Mouse (Mus musculus) hindbrain, embryonic 14.5 days (tissue): Measurements from ENCODE around the gene Slc9b1. TPM values are rescaled to one million over a fixed set of nuclear protein-coding genes. Genes with fewer than 3 reads are reported as not detected.

Experiments
- ATAC-seq: fragments of 200-750 bp; cut with Nextera tagmentation; 2 replicates; pipeline ENCODE4 v1.8.0; 2017; ENCODE audit warnings: moderate number of reproducible peaks, mild to moderate bottlenecking, moderate TSS enrichment, moderate library complexity; ENCODE audit not compliant: low FRiP score
- DNase-seq: peaks from one replicate; pipeline ENCODE4 v3.0.0-alpha.2; 2015; ENCODE audit warnings: low spot score
- H3K27ac ChIP-seq: fragments of 300-500 bp; sonication (generic); 2 replicates; pipeline ENCODE4 v1.5.1; 2014; ENCODE audit warnings: mild to moderate bottlenecking, moderate library complexity
- H3K27me3 ChIP-seq: fragments of 300-500 bp; sonication (generic); 2 replicates; pipeline ENCODE4 v1.6.1; 2014; ENCODE audit warnings: mild to moderate bottlenecking, low read length, mixed read lengths; ENCODE audit not compliant: control insufficient read depth, insufficient read depth
- H3K36me3 ChIP-seq: fragments of 300-500 bp; sonication (generic); replicated peaks from 2 replicates; pipeline ENCODE4 v1.6.1; 2014; ENCODE audit not compliant: control insufficient read depth, insufficient read depth
- H3K4me1 ChIP-seq: fragments of 300-500 bp; sonication (generic); replicated peaks from 2 replicates; pipeline ENCODE4 v1.6.1; 2014; ENCODE audit warnings: antibody characterized with exemption, low read length, mixed read lengths; ENCODE audit not compliant: control insufficient read depth, insufficient read depth
- H3K4me2 ChIP-seq: fragments of 300-500 bp; sonication (generic); replicated peaks from 2 replicates; pipeline ENCODE4 v1.6.1; 2014; ENCODE audit warnings: mild to moderate bottlenecking, moderate library complexity
- H3K4me3 ChIP-seq: fragments of 300-500 bp; sonication (generic); replicated peaks from 2 replicates; pipeline ENCODE4 v1.5.1; 2014; ENCODE audit warnings: mild to moderate bottlenecking, low read length
- H3K9ac ChIP-seq: fragments of 300-500 bp; sonication (generic); 2 replicates; pipeline ENCODE4 v1.6.1; 2014
- H3K9me3 ChIP-seq: fragments of 300-500 bp; sonication (generic); 2 replicates; pipeline ENCODE4 v1.6.1; 2016; ENCODE audit warnings: low read length; ENCODE audit not compliant: control insufficient read depth
- WGBS: fragments of 180-500 bp; shearing (Covaris S2); extraction: QIAGEN DNeasy Blood & Tissue Kit; methylation state at CpG from one replicate; pipeline ENCODE4 v1.1.7; 2014; 5-methylcytosine and 5-hydroxymethylcytosine counted together
- polyA plus RNA-seq: library from polyadenylated mRNA; unstranded; fragments of >200 nt; fragmentation: Nextera tagmentation; extraction: Ambion mirVana; gene quantifications from 2 replicates; pipeline ENCODE4 v1.2.1, GENCODE M21; 2014

Slc9b1 gene
- polyA plus RNA-seq, 1 experiment from 2014 or later, result 0.16 TPM

- DNase-seq, result no peak
- no peak overlapping the region for H3K4me2 ChIP-seq
- H3K9me3 ChIP-seq, result no peaks in the 10 kb centered on the region
- no peak overlapping the region for H3K27ac ChIP-seq
- no peaks in the 10 kb centered on the region for H3K27me3 ChIP-seq
- ATAC-seq, result no peak
- no peak overlapping the region for H3K9ac ChIP-seq
- no peaks in the 10 kb centered on the region for H3K4me1 ChIP-seq
- no peak overlapping the region for H3K4me3 ChIP-seq
- no peaks in the 10 kb centered on the region for H3K36me3 ChIP-seq
- 93% methylated on average over 9 of the region's 9 CpGs for WGBS
Observed at GRCm38 (mm10) chr3:135315720-135316425, 32.0 kb upstream of the Slc9b1 start.

- H3K36me3 ChIP-seq, result no peaks in the 10 kb centered on the region
- H3K27me3 ChIP-seq, result no peaks in the 10 kb centered on the region
- no peaks in the 10 kb centered on the region for H3K4me1 ChIP-seq
- no peaks in the 10 kb centered on the region for H3K9me3 ChIP-seq
- DNase-seq (no peak), ATAC-seq (no peak)
- no peak overlapping the region for H3K4me3 ChIP-seq
- no peak overlapping the region for H3K27ac ChIP-seq
- H3K9ac ChIP-seq, result no peak overlapping the region
- WGBS, result 84% methylated on average over 11 of the region's 11 CpGs
- H3K4me2 ChIP-seq, result no peak overlapping the region
Observed at GRCm38 (mm10) chr3:135318331-135318730, 29.5 kb upstream of the Slc9b1 start.

GRCm38 (mm10) chr3:135324354-135324753 lies 23.5 kb upstream of the Slc9b1 start:
- Histone ChIP-seq H3K27ac (no peak overlapping the region), H3K9me3 (no peaks in the 10 kb centered on the region), H3K27me3 (no peaks in the 10 kb centered on the region), H3K36me3 (no peaks in the 10 kb centered on the region), H3K4me2 (no peak overlapping the region), H3K4me3 (no peak overlapping the region), H3K9ac (no peak overlapping the region), H3K4me1 (0 out of 2 replicates have a peak, but pooled peaks cover 2% of the 10 kb centered on the region)
- 16% methylated on average over 6 of the region's 6 CpGs for WGBS
- no peak for ATAC-seq
- no peak for DNase-seq

- H3K36me3 ChIP-seq, result no peaks in the 10 kb centered on the region
- H3K27me3 ChIP-seq, result no peaks in the 10 kb centered on the region
- DNase-seq, result no peak
- no peak overlapping the region for H3K27ac ChIP-seq
- 76% methylated on average over 6 of the region's 6 CpGs for WGBS
- no peak overlapping the region for H3K4me2 ChIP-seq
- H3K4me1 ChIP-seq, result 0 out of 2 replicates have a peak, but pooled peaks cover 2% of the 10 kb centered on the region
- no peak for ATAC-seq
- no peaks in the 10 kb centered on the region for H3K9me3 ChIP-seq
- no peak overlapping the region for H3K9ac ChIP-seq
- no peak overlapping the region for H3K4me3 ChIP-seq
Observed at GRCm38 (mm10) chr3:135327176-135327575, 20.7 kb upstream of the Slc9b1 start.

GRCm38 (mm10) chr3:135327601-135328000 lies 20.2 kb upstream of the Slc9b1 start:
- H3K9ac ChIP-seq, result no peak overlapping the region
- no peak for DNase-seq
- 42% methylated on average over 2 of the region's 2 CpGs for WGBS
- no peak overlapping the region for H3K4me2 ChIP-seq
- no peak overlapping the region for H3K27ac ChIP-seq
- 0 out of 2 replicates have a peak, but pooled peaks cover 2% of the 10 kb centered on the region for H3K4me1 ChIP-seq
- no peaks in the 10 kb centered on the region for H3K27me3 ChIP-seq
- no peak overlapping the region for H3K4me3 ChIP-seq
- no peak for ATAC-seq
- no peaks in the 10 kb centered on the region for H3K36me3 ChIP-seq
- no peaks in the 10 kb centered on the region for H3K9me3 ChIP-seq

- H3K4me3 ChIP-seq, result no peak overlapping the region
- H3K36me3 ChIP-seq, result no peaks in the 10 kb centered on the region
- H3K9me3 ChIP-seq, result no peaks in the 10 kb centered on the region
- DNase-seq (peak; percentile 41), ATAC-seq (no peak)
- H3K27ac ChIP-seq, result no peak overlapping the region
- 47% methylated on average over 3 of the region's 3 CpGs for WGBS
- H3K4me1 ChIP-seq, result 0 out of 2 replicates have a peak, but pooled peaks cover 2% of the 10 kb centered on the region
- H3K9ac ChIP-seq, result no peak overlapping the region
- H3K27me3 ChIP-seq, result no peaks in the 10 kb centered on the region
- H3K4me2 ChIP-seq, result no peak overlapping the region
Observed at GRCm38 (mm10) chr3:135328560-135328959, 19.3 kb upstream of the Slc9b1 start.

GRCm38 (mm10) chr3:135332691-135333090 lies 15.1 kb upstream of the Slc9b1 start:
- ATAC-seq, result no peak

GRCm38 (mm10) chr3:135333763-135334162 lies 14.1 kb upstream of the Slc9b1 start:
- ATAC-seq, result no peak
- WGBS, result 35% methylated on average over 4 of the region's 4 CpGs
- no peak overlapping the region for H3K4me3 ChIP-seq

More at GRCm38 (mm10) chr3:135332691-135333090, 15.1 kb upstream of the Slc9b1 start:
- Histone ChIP-seq H3K4me2 (no peak overlapping the region), H3K4me3 (no peak overlapping the region), H3K9ac (no peak overlapping the region), H3K27me3 (no peaks in the 10 kb centered on the region), H3K9me3 (no peaks in the 10 kb centered on the region), H3K36me3 (no peaks in the 10 kb centered on the region), H3K4me1 (no peaks in the 10 kb centered on the region), H3K27ac (no peak overlapping the region)
- DNase-seq, result no peak

GRCm38 (mm10) chr3:135349022-135349421 lies 1.2 kb downstream of the Slc9b1 start:
- Histone ChIP-seq H3K9me3 (no peaks in the 10 kb centered on the region), H3K27me3 (no peaks in the 10 kb centered on the region), H3K27ac (no peak overlapping the region), H3K36me3 (no peaks in the 10 kb centered on the region), H3K4me2 (no peak overlapping the region), H3K9ac (no peak overlapping the region), H3K4me3 (no peak overlapping the region), H3K4me1 (no peaks in the 10 kb centered on the region)
- DNase-seq (no peak), ATAC-seq (no peak)

More at GRCm38 (mm10) chr3:135333763-135334162, 14.1 kb upstream of the Slc9b1 start:
- no peaks in the 10 kb centered on the region for H3K9me3 ChIP-seq
- DNase-seq, result no peak
- no peaks in the 10 kb centered on the region for H3K27me3 ChIP-seq
- H3K36me3 ChIP-seq, result no peaks in the 10 kb centered on the region
- no peak overlapping the region for H3K4me2 ChIP-seq
- H3K9ac ChIP-seq, result no peak overlapping the region
- H3K4me1 ChIP-seq, result no peaks in the 10 kb centered on the region
- no peak overlapping the region for H3K27ac ChIP-seq

GRCm38 (mm10) chr3:135351857-135352256 lies 4.0 kb downstream of the Slc9b1 start:
- DNase-seq, result no peak
- Histone ChIP-seq H3K27ac (no peak overlapping the region), H3K9me3 (no peaks in the 10 kb centered on the region), H3K4me2 (no peak overlapping the region), H3K4me1 (no peaks in the 10 kb centered on the region), H3K27me3 (no peaks in the 10 kb centered on the region), H3K4me3 (no peak overlapping the region), H3K9ac (no peak overlapping the region), H3K36me3 (no peaks in the 10 kb centered on the region)
- WGBS, result 95% methylated on average over 3 of the region's 3 CpGs
- no peak for ATAC-seq
